Mouse (Mus musculus): ENCODE measurements around the gene Crxos. TPM values are rescaled to one million over a fixed set of nuclear protein-coding genes. Genes with fewer than 3 reads are reported as not detected.

Gene Crxos
- polyA plus RNA-seq (2014; fragmentation: Illumina TruSeq; extraction: RNeasy Lipid Tissue Mini Kit (QIAGEN cat#74804); ENCODE audit: low read depth, low replicate concordance) = not detected

DNA sequence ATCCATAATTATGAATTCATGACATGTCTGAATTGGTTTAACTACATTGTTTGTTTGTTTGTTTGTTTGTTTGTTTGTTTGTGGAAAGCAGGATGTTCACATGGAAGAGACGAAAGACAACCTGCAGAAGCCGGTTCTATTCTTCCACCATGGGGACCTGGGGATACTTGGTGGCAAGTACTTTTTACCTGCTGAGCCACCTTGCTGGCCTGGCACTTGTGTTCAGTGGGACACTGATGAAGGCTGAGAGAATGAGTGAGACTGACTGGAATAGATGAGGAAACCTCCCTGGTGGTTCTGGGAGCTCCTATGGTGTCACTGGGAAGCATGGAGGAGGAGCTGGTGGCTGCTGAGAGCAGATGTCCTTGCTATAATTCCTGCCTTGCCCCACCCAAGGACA, at the start of gene Crxos:
Crxos (plus strand) TSS at position 301 of the 400 bp plus-strand sequence.

GRCm38 (mm10) chr7:15839578-15839977, 42.8 kb upstream of the Crxos start, which contains the start of gene Obox6:
Gene Obox6 (minus strand): TSS chr7:15839678.

GRCm38 (mm10) chr7:15879756-15880155, 2.7 kb upstream of the Crxos start, which contains the start of gene Crx:
Gene Crx (minus strand): TSS chr7:15879968.

DNA sequence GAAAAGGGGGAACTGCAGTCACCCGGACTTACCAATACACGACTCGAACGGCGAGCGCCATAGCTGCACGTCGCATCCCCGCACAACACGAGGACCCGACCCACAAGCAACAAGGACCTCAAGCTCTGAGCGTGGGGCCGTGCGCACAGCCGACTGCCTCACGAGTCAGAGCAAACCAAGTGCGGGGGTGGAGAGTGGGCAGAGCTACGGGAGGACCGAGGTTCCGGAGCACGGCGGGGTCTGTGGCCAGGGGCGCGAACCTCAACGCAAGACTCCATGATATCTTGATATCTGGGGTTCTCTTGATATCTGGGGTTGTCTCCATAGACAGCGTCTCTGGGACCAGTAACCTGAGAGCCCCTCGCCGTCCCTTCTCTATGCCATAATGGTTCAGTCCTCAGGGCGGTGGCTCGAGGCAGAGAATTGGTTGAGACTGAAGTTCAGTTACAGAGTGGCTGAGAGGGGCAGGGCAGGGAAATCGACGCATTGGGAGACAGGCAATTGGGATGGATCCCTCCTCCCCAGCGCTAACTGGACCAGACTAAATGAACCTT, 39.9 kb downstream of the Crxos start, which contains the start of gene Selenow:
Selenow (minus strand) TSS at position 183 of the 554 bp plus-strand sequence.

GRCm38 (mm10) chr7:15945721-15946536, 63.5 kb downstream of the Crxos start, which contains the start of gene Nop53:
Gene Nop53 (minus strand): TSS chr7:15946074.

Other genes starting within 250 kb of the Crxos start
- gene Obox3, start 242.7 kb upstream of the Crxos start, polyA plus RNA-seq (2014; fragmentation: Illumina TruSeq; extraction: RNeasy Lipid Tissue Mini Kit (QIAGEN cat#74804); ENCODE audit: low read depth, low replicate concordance) = not detected
- gene Obox5, start 132.5 kb upstream of the Crxos start, polyA plus RNA-seq (2014; fragmentation: Illumina TruSeq; extraction: RNeasy Lipid Tissue Mini Kit (QIAGEN cat#74804); ENCODE audit: low read depth, low replicate concordance) = not detected
- not detected for gene Obox6, start 42.9 kb upstream of the Crxos start, polyA plus RNA-seq (2014; fragmentation: Illumina TruSeq; extraction: RNeasy Lipid Tissue Mini Kit (QIAGEN cat#74804); ENCODE audit: low read depth, low replicate concordance)
- not detected for gene Crx, start 2.6 kb upstream of the Crxos start, polyA plus RNA-seq (2014; fragmentation: Illumina TruSeq; extraction: RNeasy Lipid Tissue Mini Kit (QIAGEN cat#74804); ENCODE audit: low read depth, low replicate concordance)
- 8.6 TPM for gene Selenow, start 39.8 kb downstream of the Crxos start, polyA plus RNA-seq (2014; fragmentation: Illumina TruSeq; extraction: RNeasy Lipid Tissue Mini Kit (QIAGEN cat#74804); ENCODE audit: low read depth, low replicate concordance)
- 9.7 TPM for gene Nop53, start 63.5 kb downstream of the Crxos start, polyA plus RNA-seq (2014; fragmentation: Illumina TruSeq; extraction: RNeasy Lipid Tissue Mini Kit (QIAGEN cat#74804); ENCODE audit: low read depth, low replicate concordance)
- 17.7 TPM for gene Ehd2, start 85.0 kb downstream of the Crxos start, polyA plus RNA-seq (2014; fragmentation: Illumina TruSeq; extraction: RNeasy Lipid Tissue Mini Kit (QIAGEN cat#74804); ENCODE audit: low read depth, low replicate concordance)
- gene Bicra, start 165.3 kb downstream of the Crxos start, polyA plus RNA-seq (2014; fragmentation: Illumina TruSeq; extraction: RNeasy Lipid Tissue Mini Kit (QIAGEN cat#74804); ENCODE audit: low read depth, low replicate concordance) = 0.64 TPM
- gene Zfp541, start 179.2 kb downstream of the Crxos start, polyA plus RNA-seq (2014; fragmentation: Illumina TruSeq; extraction: RNeasy Lipid Tissue Mini Kit (QIAGEN cat#74804); ENCODE audit: low read depth, low replicate concordance) = not detected
- 34.1 TPM for gene Napa, start 215.8 kb downstream of the Crxos start, polyA plus RNA-seq (2014; fragmentation: Illumina TruSeq; extraction: RNeasy Lipid Tissue Mini Kit (QIAGEN cat#74804); ENCODE audit: low read depth, low replicate concordance)
- gene Kptn, start 237.3 kb downstream of the Crxos start, polyA plus RNA-seq (2014; fragmentation: Illumina TruSeq; extraction: RNeasy Lipid Tissue Mini Kit (QIAGEN cat#74804); ENCODE audit: low read depth, low replicate concordance) = 4.7 TPM
- gene Slc8a2, start 247.2 kb downstream of the Crxos start, polyA plus RNA-seq (2014; fragmentation: Illumina TruSeq; extraction: RNeasy Lipid Tissue Mini Kit (QIAGEN cat#74804); ENCODE audit: low read depth, low replicate concordance) = 0.29 TPM